Mouse (Mus musculus) cerebellum, postnatal 10 days (tissue): ENCODE results near the gene Gm20388.
A peak's percentile ranks its signal among the peaks of the same experiment; 100 is the strongest.

Experiments
- DNase-seq, 2 experiments: peaks; one replicate each; pipeline ENCODE4 v3.0.0; 2021; ENCODE audit warnings: mixed read lengths in 2 of 2

Gene Gm20388

GRCm38 (mm10) chr8:122460524-122461472, 2550.2 kb downstream of the Gm20388 start, which contains the start of gene Snai3:
TSS of gene Snai3 (minus strand) at chr8:122460733.
- peak; percentile 69 to 71 for DNase-seq

- DNase-seq = no peak
Measured at GRCm38 (mm10) chr8:122461473-122462148, 2551.0 kb downstream of the Gm20388 start.

DNA sequence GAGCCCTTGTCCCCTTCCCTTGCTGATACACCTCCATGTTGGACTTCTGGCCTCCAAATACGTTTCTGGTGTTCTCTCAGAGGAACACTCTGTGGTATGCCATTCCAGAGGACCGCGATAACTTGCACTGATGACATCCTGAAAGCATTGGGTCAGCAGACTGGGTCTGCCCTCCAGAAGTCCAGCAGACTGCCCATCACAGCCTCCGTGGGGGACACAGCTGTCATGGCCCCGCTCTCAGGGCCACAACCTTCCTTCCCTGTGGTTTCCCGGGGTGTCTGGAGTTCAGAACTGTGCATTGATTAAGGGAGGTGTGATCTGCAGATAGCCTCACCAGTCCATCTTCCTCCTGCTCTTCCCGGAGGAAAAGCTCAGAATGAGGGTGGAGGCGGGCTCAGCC, 2551.9 kb downstream of the Gm20388 start:
- no peak for DNase-seq

DNA sequence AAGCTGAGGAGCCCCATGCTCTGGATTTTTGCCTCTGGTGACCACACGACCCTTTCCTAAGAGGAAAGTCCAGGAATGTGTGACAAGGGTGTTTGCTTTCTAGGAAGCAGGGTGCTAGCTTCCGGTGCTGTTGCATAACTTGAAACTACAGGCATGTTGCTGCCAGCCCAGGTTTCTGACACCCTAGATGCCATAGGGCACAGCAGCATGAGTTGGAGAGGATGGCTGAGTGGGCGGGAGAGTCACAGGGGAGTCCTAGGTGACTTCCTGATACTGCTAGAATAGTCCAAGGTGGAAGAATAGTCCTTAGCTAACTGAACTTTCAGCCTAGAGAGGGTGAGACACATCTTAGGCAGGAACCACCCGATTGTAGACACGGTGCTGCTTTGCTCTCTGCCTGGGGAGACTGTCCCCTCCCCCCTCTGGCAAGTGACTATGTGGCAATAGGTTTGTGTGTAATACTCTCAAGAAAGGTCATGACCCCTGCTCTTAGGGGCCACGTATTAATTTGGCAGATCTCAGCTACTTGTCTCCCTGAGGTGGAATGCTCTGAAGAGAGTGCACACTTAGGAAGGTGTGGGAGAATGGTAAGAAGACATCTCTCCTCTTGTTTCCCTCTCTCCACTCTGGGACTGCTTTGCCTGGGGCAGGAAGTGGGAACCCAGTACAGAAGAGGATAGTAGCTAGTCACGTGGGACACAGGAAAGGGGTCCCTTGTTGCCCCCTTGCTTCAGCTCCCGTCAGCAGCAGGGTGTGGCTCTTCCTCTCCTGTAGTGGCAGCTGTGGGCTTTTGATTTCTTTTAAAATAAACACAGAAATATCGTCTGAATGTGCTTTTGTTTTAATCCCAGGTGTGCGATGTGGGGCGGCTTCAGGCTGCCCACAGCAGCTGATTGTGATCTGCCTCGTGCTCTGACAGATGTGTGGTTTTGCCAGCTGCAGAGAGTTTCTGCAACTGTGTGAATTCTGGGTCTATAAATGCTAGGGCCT, 2553.3 kb downstream of the Gm20388 start:
- no peak for DNase-seq

- no peak for DNase-seq
Measured at GRCm38 (mm10) chr8:122464985-122465384, 2554.3 kb downstream of the Gm20388 start.

DNA sequence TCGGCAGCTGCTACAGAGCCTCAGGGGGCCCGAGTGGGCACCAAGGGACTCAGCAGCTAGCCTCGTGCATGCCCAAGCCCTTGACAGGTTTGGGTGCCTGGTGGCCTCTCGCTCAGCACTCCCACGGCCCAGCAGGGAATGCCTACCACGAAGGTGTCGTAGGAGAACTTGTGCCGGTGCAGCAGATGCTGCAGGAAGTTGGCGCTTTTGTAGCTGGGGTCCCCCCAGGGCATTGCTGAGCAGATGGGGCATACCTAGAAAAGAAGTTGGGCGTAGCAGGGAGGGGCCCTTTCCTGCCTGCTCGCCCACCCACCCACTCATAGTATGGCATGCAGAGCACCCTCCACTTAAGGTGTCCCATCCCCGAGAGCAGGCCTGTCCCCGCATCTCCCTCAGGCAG, 2557.2 kb downstream of the Gm20388 start:
- no peak for DNase-seq

DNA sequence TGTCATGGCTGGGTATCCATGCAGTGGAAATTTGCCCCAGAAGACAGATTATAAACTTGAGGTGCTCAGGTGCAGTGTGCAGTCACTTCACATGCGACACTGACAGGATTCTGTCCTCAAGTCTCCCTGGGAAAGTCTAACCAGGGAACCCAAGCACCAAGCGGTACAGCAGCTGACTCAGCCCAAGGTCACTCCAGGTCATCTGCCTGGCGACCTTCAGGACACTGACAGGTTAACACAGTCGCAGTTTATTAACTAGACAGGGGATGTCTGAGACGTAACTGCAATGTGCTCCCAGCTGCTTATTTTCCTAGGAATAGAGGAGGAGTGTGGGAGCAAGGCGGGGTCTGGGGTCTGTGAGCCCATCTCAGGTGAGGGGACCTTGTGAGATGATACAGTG, 2558.8 kb downstream of the Gm20388 start:
- no peak for DNase-seq

- no peak for DNase-seq
Measured at GRCm38 (mm10) chr8:122469965-122470364, 2559.3 kb downstream of the Gm20388 start.

- no peak for DNase-seq
Measured at GRCm38 (mm10) chr8:122470691-122471090, 2560.1 kb downstream of the Gm20388 start.

- DNase-seq = no peak
Measured at GRCm38 (mm10) chr8:122473911-122474421, 2563.3 kb downstream of the Gm20388 start.

DNA sequence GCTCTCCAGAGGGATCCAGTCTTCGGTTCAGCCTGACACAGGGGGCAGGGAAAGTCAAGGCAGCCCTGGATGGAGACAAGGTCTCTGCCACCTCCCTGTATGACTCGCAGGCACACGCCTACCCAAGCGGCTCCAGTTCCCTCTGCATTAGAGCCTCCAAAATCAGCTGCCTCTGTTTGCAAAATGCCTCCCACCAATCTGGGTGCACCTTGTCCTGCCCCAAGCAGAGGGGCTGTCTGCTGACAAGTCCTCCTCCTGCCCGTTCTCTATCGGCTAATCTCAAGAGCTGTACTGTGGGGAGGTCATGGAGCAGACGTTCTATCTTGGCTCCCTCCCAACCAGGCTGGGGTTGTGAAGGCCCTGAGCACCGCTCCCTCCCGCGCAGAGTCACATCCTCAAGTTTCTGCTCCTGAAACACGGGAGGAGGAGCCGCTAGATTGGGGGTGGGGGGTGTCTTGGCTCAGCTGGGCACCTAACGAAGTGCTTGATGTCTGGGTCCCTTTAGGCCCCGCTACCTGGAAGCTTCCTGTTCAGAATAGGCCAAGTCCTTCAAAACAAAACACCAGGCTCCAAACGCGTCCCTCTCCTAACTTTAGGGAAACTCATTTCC, 2564.4 kb downstream of the Gm20388 start:
- DNase-seq = peak; percentile 74 to 77

DNA sequence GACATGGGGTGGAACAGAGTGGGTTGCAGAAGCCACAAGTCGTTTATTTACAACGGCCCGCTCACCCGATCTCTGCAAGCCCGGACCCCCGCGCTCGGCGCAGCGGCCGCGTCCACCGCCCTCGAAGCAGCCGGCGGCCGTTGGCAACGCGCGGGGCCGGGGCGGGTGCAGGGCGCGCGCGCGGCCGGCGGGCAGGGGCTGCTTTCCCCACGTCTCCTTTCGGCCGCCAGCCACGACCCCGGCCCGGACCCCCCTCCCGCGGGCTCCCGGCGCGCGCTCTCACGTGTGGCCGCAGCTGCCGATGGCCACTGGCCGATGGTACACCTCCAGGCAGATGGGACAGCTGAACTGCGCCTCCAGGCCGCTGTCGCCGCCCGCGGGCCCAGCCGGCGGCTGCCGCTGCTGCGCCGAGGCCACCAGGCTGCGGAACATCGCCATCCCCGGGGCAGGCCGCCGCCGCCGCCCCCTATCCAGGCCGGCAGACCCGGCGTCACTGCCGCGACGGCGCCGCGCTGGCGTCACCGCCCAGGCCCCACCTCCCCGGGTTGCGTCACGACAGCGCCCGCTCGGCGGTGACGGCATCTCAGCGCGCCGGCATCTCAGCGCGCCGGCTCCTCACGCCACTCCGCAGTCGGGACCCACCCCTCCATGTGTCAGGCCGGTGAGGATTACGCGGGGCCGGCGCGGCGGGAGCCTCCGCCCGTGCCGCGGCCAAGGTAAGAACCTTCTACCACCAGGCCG, 2565.1 kb downstream of the Gm20388 start, which contains the start of the genes Rnf166 and Ctu2:
Gene Rnf166 (minus strand): TSS at position 485 of the 741 bp plus-strand sequence.
Gene Ctu2 (plus strand): TSS at position 564 of the 741 bp plus-strand sequence.
- DNase-seq = peak; percentile 98

DNA sequence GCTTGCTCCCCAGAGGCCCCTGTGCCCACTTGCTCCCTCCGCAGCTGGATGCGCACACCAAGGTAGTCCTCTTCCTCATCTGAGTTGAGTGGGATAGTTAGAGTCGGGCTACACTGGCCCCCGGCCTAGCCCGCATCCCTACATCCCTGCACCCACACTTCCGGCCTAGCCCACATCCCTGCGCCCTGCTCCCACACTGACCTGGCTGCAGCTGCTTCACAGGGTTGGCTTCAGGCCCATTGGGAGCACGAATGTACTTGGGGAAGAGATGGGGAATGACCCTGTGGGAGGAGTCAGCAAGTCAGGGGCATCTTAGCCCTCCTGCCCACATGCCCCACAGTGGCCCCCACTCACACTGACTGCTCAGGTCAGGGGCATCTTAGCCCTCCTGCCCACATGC, 2571.8 kb downstream of the Gm20388 start:
- DNase-seq = no peak

DNA sequence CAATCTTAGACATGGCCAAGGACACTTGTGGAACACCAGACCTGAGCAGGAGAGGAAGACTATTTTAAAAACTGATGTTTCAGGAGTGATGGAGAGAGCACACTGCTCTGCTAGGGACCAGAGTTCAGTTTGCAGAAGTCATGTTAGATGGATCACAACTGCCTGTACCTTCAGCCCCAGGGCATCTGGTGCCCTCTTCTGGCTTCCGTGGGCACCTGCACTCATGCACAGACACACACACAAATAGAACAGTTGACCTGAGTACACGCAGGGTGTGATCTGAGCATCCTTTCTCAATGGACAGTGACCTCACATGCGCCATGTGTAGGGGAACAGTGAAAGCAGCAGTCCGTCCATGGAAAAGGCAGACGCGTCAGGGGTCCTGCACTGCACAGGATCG, 2573.2 kb downstream of the Gm20388 start:
- DNase-seq = no peak

DNA sequence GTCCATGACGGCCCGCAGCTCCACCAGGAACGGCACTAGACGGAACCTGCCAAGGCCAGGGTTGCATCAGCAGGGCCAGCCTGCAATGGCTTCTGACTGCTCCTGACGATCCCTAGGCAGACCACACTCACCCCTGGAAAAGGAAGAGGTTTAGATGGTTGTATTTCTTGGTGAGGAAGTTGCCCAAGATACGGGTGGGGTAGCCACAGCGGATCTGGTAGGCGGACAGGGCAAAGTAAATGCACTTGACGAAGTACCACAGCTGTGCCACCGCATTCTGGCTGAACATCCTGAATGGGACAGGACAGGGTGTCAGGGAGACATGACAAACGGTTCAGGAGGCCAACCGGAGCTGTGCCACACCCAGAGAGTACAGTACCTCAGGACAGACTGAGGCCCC, 2574.2 kb downstream of the Gm20388 start:
- DNase-seq = no peak

DNA sequence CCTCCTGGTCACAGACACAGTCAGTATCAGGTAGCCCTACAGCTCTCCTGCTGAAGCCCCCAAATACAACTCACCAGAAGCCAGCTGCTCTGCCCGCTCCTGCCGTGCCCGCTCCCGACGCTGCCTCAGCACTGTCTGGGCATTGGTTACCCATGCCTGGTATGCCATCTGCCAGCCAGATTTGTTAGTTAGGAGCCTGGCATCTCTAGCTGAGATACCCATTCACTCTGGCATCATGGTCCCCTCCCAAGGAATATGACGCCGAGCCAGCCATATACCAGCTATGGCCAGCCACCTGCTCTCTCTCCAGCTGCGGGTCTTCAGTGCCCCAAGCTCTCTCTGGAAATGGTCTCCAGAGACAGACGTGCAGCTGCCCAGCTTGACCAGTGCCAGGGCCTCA, 2577.7 kb downstream of the Gm20388 start:
- peak; percentile 85 to 88 for DNase-seq

- no peak for DNase-seq
Measured at GRCm38 (mm10) chr8:122497016-122497734, 2586.5 kb downstream of the Gm20388 start.

DNA sequence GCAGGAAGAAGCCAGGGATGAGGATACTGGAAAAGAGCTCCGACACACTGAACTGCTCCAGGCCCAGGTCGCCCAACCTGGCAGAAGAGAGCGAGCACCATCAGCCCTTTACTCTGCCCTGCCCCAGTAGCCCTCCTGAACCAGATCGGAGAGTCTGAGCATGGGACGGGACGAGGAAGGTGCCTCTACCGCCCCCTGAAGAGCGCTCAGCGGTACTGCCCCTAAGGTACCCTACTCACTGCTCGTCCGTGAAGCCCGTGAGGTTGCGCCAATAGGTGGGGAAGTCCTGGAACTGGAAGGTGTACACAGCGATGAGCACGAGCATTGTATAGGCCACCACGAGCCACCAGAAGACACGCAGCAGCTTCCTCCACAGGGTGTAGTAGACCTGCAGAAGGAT, 2587.3 kb downstream of the Gm20388 start:
- DNase-seq = peak in 1 of 2 experiments; percentile 44

GRCm38 (mm10) chr8:122500856-122501255, 2590.2 kb downstream of the Gm20388 start:
- peak; percentile 89 to 93 for DNase-seq

- DNase-seq = peak in 1 of 2 experiments; percentile 53
Measured at GRCm38 (mm10) chr8:122511552-122511951, 2600.9 kb downstream of the Gm20388 start.
